Mouse (Mus musculus) G1E (cell line): ENCODE results near the gene Megf8.

Experiments used
- CTCF ChIP-seq: IDR thresholded peaks from 2 replicates; pipeline ENCODE4 v1.5.1; 2012; ENCODE audit warnings: low read depth, low read length, inconsistent platforms, mixed read lengths
- GATA1 ChIP-seq: IDR thresholded peaks from 2 replicates; pipeline ENCODE4 v1.6.1; 2012; ENCODE audit warnings: borderline replicate concordance, low read length, inconsistent platforms, mixed read lengths
- TAL1 ChIP-seq: conservative IDR thresholded peaks from 2 replicates; pipeline ENCODE4 v1.6.1; 2012; ENCODE audit warnings: low read depth, low read length, inconsistent platforms, mixed read lengths

DNA sequence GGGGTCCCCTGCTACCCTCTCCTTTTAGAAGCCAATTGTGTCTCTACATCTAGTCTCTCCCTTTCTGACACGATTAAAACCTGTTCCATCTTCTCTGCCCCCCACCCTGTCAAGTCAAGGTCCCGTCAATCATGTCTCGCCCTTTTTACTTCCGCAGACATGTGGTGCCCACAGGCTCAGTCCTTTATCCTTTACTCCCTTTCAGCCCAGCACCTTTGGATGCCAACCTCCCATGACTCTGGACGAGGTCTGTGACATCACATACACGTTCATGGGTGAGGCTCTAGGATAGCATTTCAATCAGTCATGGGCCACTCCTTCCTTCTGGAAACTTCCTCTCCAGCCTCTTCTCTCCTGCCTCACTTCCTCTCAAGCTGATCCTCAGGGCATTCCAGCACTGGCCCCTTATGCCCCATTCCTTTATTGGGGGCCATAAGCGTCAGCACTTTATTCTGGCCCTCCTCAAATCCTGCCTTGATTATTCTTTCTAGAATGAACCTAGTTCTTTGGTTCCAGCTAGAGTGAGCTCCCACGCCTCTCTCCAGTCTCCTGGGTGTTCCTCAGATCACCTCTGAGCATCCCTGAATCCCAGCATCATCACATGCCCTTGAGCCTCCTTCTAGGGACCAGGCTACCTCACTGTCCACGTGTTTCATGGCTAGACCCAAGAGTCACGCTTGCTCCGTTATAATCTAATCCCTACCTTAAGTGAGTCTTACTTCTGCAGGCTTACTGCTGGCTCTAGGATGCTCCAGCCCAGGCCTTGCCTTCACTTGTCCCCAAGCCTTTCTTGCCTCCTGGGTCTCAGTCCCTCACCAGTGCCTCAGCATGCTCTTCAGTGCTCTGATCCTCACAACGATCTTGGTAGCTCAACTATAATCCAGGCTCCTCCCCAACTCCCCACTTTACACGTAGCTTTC lies 61.5 kb downstream of the Megf8 start:
- TF ChIP-seq CTCF (no peak), GATA1 (no peak), TAL1 (no peak)
